10 mouse cellular contexts compared by ENCODE assay signal in genomic region chr4:129260678-129261077, GRCm38 (mm10). TPM values are rescaled to one million over a fixed set of nuclear protein-coding genes. Genes with fewer than 3 reads are reported as not detected.
A peak's percentile ranks its signal among the peaks of the same experiment; 100 is the strongest.
DNase-seq lines count a peak whose midpoint lies in the region; ATAC-seq and TF ChIP-seq lines count a peak whose summit lies in the region.
"Had no signal": no experiment of that assay in that cellular context is flagged by ENCODE, and none has a peak within 500 bp of the region (broad histone marks: within the 10 kb centered on the region; RNA-seq: fewer than 3 reads in every experiment).

No protein-coding gene starts in this region.

- no peak overlapping the region for H3K4me2 ChIP-seq in embryonic facial prominence, embryonic 15.5 days (replicated peaks)
- no peak overlapping the region for H3K4me2 ChIP-seq in midbrain, postnatal 0 days (ENCODE audit: low read depth, low read length, poor library complexity, severe bottlenecking)

- H3K9me3 ChIP-seq in embryonic facial prominence, embryonic 15.5 days (replicated peaks): no peaks in the 10 kb centered on the region
- H3K9me3 ChIP-seq in midbrain, postnatal 0 days (ENCODE audit: low read length): no peaks in the 10 kb centered on the region

- 13% methylated on average over 6 of the region's 6 CpGs for WGBS in embryonic facial prominence, embryonic 15.5 days
- WGBS in midbrain, postnatal 0 days: 9% methylated on average over 6 of the region's 6 CpGs

- H3K27ac ChIP-seq in embryonic facial prominence, embryonic 15.5 days (replicated peaks): 0 out of 2 replicates have a peak overlapping the region, but pooled peaks have one; percentile 7
- no peak overlapping the region for H3K27ac ChIP-seq in midbrain, postnatal 0 days (ENCODE audit: low read depth, low read length)
- H3K27ac ChIP-seq: left cerebral cortex, adult 2 months had no signal

- peaks cover 22% of the 10 kb centered on the region for H3K4me1 ChIP-seq in embryonic facial prominence, embryonic 15.5 days
- H3K4me1 ChIP-seq in midbrain, postnatal 0 days (ENCODE audit: insufficient read depth, low read length): peaks cover 4% of the 10 kb centered on the region; the same call in 1 of the 2 replicates

- TF ChIP-seq CTCF in midbrain, postnatal 0 days (IDR thresholded peaks at IDR 0.05): no peak

- peak; percentile 63 for DNase-seq in kidney, postnatal 10 days
- no peak for DNase-seq in kidney, adult 18-20 months
- DNase-seq in MN1 (ENCODE audit: low spot score): peak; percentile 62
- DNase-seq in midbrain, postnatal 0 days (ENCODE audit: low spot score): peak; percentile 19
- DNase-seq in layer of hippocampus, adult 8-10 months (ENCODE audit: low spot score in 2 of 2): no peak
- no peak for DNase-seq in left cerebral cortex, adult 18-20 months (ENCODE audit: low spot score in 2 of 2)
- DNase-seq: right cerebral cortex, postnatal 14 days; thymus, postnatal 25 days had no signal

- no peak overlapping the region for H3K9ac ChIP-seq in embryonic facial prominence, embryonic 15.5 days
- no peak overlapping the region for H3K9ac ChIP-seq in midbrain, postnatal 0 days (replicated peaks; ENCODE audit: low read length, poor library complexity, severe bottlenecking)

- no peaks in the 10 kb centered on the region for H3K27me3 ChIP-seq in embryonic facial prominence, embryonic 15.5 days
- H3K27me3 ChIP-seq in midbrain, postnatal 0 days (ENCODE audit: insufficient read depth, low read length): no peaks in the 10 kb centered on the region

- no peaks in the 10 kb centered on the region for H3K36me3 ChIP-seq in embryonic facial prominence, embryonic 15.5 days
- no peaks in the 10 kb centered on the region for H3K36me3 ChIP-seq in midbrain, postnatal 0 days (ENCODE audit: insufficient read depth, low read length)

- no peak overlapping the region for H3K4me3 ChIP-seq in embryonic facial prominence, embryonic 15.5 days (replicated peaks)
- H3K4me3 ChIP-seq in midbrain, postnatal 0 days (ENCODE audit: low read depth, low read length): no peak overlapping the region
- H3K4me3 ChIP-seq: left cerebral cortex, adult 2 months had no signal

- no peak for ATAC-seq in embryonic facial prominence, embryonic 15.5 days (ENCODE audit: insufficient number of reproducible peaks, low FRiP score, low TSS enrichment, low read depth)
- no peak for ATAC-seq in midbrain, postnatal 0 days (ENCODE audit: low FRiP score)

RNA-seq across cellular contexts. Expression of gene C77080, which starts 0.5 kb away (rescaled TPM):
- 8.9 and 10.0 TPM in 2 replicates for polyA plus RNA-seq in embryonic facial prominence, embryonic 15.5 days (2015; fragmentation: Nextera tagmentation; extraction: Ambion mirVana)
- total RNA-seq in midbrain, postnatal 0 days (2014; rRNA removed): 16.6 and 25.6 TPM in 2 replicates
- polyA plus RNA-seq in midbrain, postnatal 0 days (2015; fragmentation: Nextera tagmentation; extraction: Ambion mirVana): 5.2 and 5.5 TPM in 2 replicates
- 10 to 100 TPM; 10.1 to 12.6 (median 11.4) TPM for total RNA-seq in layer of hippocampus, adult 8-10 months (2022)
- 10 to 100 TPM; 23.1 to 24.0 TPM for total RNA-seq in left cerebral cortex, adult 18-20 months (2021)

RNA-seq across cellular contexts. Expression of gene Sync, which starts 26.7 kb away (rescaled TPM):
- 4.9 and 6.9 TPM in 2 replicates for polyA plus RNA-seq in embryonic facial prominence, embryonic 15.5 days (2015; fragmentation: Nextera tagmentation; extraction: Ambion mirVana)
- total RNA-seq in midbrain, postnatal 0 days (2014; rRNA removed): 2.1 and 2.6 TPM in 2 replicates
- 1.1 and 1.3 TPM in 2 replicates for polyA plus RNA-seq in midbrain, postnatal 0 days (2015; fragmentation: Nextera tagmentation; extraction: Ambion mirVana)
- 1 to 10 TPM in 3 of 4 experiments, under 1 TPM in 1; 0.63 to 2.2 (median 1.1) TPM for total RNA-seq in layer of hippocampus, adult 8-10 months (2022)
- total RNA-seq in left cerebral cortex, adult 18-20 months (2021): 1 to 10 TPM; 1.9 to 2.5 TPM

Comparison
In these comparisons a context has a peak if more than half of its experiments do, and no peak if none do; other contexts are left out.
1. DNase-seq: peak in kidney, postnatal 10 days (single experiment), MN1 (single experiment) and midbrain, postnatal 0 days (single experiment); none in kidney, adult 18-20 months (single experiment), layer of hippocampus, adult 8-10 months (0 of 2) and left cerebral cortex, adult 18-20 months (0 of 2).